Mouse (Mus musculus): ENCODE measurements around the gene Slbp.
A peak's percentile ranks its signal among the peaks of the same experiment; 100 is the strongest.

The Slbp gene

DNA sequence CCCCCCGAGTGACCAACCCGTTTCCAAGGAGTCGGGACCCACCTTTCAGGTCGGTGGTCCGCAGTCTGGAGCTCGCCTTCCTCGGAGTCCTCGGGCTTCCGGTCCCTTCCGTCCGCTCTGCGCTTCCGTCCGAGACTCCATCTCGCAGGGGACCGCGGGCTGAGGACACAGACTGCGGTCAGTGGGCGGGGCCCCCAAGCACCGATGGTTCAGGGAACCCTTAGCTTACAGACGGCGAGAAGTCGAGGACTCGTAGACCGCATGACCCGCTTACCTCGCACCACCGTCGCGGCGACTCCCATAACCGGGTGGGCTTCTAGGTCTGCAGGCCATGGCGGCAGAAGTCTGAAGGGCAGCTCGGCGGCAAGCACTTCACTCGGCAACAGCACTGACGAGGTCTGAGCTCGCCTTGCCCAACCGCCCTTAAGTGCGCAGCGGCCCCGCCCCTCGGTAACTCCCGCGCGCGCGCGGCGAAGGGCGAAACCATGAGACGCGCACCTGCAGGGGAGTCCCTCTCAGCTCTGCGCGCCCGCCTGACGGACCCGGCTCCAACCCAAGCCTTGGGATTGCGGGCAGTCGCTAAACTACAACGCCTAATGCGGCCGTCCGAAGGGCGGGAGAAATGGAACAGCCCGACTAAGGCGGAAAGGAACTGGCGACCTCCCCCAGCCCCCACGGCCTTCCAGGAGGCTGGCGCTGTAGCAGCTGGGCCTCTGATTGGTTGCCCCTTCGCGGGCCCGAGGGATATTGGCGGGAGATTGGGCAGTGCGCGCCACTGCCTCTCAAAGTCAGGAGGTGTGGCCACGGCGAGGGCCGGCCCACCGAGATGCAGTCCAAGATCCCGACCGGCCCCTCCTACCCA is at the start of gene Slbp:
Slbp (minus strand) TSS at position 654 of the 862 bp plus-strand sequence.
- peak; percentile 96 to 97 for DNase-seq (ENCODE audit: low spot score in 2 of 2)

DNA sequence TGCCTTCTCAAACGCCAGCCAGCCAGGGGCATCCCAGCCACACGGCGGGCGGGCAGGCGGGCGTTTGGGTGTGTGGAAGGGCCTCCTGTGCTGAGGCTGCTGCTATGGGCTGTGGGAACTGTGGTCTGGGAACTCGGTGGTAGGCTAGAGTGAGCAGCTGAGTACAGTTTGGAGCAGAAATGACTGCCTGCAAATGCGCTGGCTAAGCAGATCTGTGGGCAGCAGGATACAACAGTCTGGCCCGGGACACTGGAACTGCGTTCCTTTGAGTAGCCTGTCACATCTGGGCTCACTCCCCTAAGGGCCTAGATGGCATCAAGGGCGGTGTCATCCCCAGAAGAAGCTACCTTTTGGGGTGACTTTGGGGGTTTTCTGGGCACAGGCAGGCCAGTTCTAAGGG is 49.5 kb upstream of the Slbp start:
- no peak for DNase-seq (ENCODE audit: low spot score in 2 of 2)

DNA sequence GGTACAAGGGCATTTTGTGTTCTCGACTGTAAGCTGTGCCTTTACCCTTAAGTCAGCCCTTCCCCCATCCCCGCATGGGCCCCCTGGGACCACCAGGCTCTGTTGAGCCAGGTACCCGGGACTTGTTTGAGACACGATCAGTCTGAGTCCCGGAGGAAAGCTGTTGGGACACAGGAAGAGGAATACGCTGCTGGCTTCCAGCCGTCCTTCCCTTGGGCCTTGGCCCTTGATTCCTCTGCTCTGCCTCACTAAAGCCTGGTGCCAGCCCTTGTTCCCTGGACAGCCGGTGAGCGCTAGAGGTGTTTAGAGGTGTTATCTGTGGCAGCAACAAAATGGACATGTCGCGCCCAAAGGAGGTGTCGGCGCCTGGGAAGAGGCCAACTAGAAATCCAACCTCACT is 47.6 kb upstream of the Slbp start:
- DNase-seq (ENCODE audit: low spot score in 2 of 2): no peak

DNA sequence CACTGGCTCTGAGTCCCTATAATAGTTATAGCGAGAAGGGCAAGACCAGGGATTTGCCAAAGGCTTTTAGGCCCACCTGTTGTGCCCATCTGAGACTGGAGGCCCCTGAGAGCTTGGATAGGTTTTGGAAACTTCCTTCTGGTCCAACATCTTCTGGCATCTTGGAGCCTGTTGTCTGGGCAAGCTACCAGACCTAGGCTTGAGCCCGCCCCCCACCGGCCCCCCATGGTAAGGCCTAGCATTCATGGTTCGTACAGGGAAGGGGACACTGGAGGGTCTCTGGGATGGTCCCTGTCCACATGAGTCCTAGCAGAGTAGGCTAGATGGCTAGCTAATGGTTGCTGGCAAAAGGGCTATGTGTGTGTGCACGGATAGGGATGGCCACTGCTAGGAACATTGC is 46.3 kb upstream of the Slbp start:
- DNase-seq (ENCODE audit: low spot score in 2 of 2): no peak

DNA sequence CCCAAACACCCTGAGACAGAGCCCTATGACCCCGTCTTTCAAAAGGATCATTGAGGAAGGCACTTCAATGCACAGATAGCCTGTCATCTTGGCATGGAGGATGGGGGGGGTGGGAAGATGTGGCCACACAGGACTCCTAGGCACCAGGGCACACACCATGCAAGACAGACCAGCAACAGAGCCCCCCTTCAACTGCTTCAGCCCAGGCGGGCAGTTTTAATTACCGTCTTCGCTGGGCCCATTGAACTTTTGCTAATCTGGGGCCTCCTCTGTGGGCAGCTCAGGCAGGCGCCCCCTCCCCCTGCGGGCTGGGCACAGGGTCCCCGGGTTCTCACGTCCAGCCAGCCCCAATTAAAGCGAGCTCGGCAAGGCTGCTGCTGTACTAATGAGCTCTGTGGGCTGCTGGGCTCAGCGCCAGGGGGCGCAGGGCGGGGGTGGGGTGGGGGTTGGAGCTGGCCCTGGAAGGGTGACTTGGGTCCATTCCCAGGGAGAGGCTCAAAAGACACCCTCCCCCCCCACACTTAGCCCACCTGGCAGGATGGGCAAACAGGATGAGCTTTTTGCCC is 45.7 kb upstream of the Slbp start:
- no peak for DNase-seq (ENCODE audit: low spot score in 2 of 2)

DNA sequence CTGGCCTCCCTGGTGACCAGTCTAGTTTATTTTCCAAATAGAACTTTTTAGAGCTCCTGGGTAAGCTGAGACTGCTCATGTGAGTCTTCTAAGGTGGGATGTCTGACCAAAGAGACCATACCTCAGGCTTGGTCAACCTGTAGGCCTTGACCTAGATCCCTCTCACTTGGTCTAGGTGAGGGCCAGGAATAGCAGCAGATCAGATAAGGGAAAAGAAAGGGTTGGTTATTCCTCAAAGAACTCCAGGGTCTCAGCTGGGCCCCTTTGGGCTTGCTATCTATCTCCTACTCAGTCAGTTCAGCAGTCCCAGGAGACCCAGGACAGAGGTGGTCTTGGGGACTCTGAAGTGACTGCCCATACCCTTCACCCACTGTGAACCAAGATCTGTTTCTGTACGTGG is 45.2 kb upstream of the Slbp start:
- no peak for DNase-seq (ENCODE audit: low spot score in 2 of 2)

DNA sequence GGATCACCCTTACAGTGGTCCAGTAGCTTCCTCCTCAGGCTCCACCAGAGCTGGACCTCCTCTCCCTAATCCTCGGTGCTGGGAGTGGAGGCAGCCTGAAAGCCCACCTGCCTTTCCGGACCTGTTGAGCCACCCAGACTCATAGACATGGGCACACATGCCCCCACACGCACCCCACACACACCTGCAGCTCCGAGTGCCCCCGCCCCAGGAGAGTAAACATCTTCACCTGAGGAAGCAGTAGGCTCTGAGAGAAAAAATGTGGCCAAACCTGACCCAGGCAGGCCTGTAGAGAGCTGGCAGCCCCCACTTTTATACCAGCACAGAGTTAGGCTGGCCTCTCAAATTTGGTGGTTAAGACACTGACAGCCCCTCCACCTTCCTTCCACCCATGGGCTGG is 44.1 kb upstream of the Slbp start:
- DNase-seq (ENCODE audit: low spot score in 2 of 2): no peak

DNA sequence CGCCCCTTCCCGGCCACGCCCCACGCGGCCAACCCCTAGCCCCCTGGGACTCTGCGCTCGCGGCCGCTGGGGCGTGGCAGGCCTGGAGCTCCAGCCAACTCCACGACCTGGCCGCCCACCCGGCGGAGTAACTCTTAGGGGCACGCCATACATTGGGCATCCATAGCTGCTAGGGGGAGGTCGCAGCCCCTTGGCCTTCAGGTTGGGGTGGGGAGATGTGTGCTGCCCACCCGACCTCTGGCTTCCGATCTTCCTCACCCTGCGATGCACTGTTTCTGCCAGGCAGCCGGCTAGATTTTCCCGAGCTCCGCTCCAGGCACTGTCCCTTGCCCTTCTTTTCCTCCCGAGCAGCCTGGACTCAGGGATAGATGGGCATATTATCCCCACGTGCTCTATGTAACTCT is 43.3 kb upstream of the Slbp start:
- DNase-seq (ENCODE audit: low spot score in 2 of 2): peak in 1 of 2 experiments; percentile 31

DNA sequence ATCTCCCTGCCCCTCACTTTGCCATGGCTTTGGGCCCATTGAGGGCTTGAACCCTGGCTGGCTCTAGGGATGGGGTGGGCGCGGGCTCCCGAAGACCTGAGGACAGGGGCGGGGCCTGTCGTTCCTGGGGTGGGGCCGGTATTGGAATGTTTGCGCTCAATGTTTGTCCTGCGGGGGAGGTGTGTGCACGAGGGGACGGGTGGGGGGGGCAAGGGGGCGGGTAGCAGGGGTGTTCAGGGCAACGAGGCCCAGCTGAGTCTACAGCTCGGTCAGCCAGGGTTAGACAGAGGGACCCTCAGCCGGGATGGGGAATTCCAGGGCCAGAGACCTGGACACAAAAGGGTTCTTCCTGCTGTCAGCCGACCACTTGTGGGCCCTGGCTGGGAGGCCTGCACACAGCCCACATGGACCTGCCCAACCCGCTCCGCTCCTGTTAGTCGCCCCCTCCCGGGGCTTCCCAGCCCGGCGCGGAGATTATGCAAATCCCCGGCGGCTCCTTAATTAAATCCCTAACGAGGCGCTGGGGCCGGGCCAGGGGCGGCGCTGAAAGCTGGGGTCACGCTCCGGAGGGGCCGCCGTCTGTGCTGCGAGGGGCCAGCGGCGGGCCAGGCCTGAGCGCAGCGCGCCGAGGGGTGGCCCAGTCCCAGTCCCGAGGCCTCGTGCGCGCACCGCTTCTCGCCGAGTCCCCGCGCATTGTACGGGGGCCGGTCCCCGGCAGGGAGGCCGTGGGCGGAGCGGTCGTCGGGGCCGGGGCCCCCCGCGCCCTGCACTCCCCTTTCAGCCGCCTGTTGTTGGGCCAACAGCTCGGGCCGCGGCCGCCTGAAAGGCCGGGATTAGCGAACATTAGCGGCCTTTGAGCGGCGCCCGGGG is 42.7 kb upstream of the Slbp start:
- peak in 1 of 2 experiments; percentile 43 for DNase-seq (ENCODE audit: low spot score in 2 of 2)

DNA sequence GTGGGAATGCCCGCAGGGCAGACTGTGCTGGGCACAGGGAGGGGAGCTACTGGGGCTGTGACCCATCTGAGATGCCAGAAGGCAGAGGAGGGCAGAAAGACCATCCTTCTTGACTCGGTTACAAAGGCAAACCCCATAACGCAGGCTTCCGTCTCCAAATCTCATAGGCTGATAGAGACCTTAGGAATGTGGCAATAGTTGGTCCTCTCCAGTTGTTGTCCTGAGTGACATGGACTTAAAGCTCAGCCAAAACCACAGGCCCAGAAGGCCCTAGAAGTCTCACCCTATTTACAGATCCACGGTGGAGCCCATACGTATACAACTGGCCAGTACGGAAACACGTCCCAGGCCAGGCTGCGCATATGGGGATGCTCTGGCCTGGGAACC is 42.1 kb upstream of the Slbp start:
- DNase-seq (ENCODE audit: low spot score in 2 of 2): no peak

DNA sequence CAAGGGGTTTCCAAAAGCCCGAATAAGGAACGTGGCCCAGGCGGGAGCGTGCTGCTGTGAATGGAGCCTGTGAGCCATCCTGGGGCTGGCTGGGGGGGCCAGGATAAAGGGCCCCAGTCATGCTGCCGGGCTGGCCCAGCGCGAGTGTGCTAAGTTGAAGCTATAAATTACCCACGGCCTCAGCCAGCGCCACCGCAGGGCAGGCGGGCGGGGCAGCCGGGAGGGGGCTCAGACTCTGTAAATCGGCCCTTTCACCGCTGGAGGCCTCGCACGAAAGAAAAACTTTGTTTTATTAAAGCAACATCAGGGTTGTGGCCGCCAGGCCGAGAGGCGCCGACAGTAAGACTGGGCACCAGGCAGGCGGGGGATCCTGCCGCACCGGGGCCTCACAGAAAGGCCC is 40.0 kb upstream of the Slbp start:
- no peak for DNase-seq (ENCODE audit: low spot score in 2 of 2)

DNA sequence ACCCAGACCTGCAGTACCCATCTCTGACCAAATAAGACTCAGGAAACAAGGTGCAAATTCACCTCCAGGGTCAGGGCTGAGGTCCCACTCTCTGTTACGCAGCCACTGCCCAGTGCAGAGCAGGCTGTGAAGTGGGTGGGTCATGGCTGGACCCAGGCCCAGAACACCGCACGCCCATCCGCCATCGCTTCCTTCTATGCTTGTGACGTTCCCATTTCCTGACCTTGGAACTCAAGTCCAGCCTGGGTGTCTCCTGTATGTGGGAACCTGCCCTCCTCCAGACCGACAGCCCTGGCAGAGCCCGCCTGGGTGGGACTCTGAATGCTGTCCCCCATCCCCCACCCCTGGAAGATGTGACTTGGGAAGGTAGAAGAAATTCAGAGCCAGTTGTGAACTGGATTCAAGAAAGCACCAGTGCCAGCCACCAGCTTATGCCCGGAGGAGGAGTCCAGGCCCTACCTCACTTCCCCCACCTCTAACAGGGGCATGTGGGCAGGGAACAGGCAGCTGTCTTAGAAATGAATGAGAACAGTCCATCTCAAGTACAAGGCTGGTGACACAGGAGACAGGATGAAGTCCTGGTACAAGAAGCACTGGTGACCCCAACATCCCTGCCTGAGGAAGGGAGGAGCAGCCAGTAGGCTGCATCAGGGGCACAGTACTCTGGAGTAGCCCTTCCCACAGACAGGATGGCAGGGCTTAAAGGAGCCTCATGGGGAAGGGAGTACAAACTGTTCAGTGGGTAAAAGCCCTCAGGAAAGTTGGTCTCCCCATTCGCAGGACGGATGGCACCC is 37.7 kb upstream of the Slbp start:
- peak; percentile 78 to 86 for DNase-seq (ENCODE audit: low spot score in 2 of 2)

DNA sequence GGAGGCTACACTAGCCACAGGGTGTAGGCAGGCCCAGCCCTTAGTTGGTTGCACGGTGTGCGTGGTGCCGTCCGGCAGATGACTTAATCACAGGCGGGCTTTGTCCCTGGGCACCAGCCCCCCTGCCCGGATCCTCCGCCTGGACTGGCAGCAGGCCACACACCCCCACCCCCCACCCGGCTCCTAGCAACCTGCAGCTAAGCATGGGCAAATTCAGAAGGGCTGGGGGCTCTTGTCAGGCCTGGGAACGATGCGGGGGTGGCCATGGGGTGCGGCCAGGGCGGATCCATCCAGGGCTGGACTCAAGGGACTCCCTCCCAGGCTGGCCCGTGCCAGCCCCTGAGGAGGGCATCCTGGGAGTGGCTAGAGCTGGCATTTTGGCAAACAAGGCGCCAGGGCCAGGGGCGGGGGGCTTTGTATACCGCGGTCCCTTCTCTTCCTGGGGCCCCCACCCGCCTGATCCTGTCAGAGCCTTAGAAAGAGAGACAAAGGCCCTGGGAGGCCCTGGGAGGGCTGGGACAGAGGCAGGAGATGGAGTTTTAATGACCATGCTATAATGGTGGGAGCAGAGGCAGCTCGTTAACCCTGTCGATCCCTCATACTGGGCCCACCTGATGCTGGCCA is 37.0 kb upstream of the Slbp start:
- no peak for DNase-seq (ENCODE audit: low spot score in 2 of 2)

DNA sequence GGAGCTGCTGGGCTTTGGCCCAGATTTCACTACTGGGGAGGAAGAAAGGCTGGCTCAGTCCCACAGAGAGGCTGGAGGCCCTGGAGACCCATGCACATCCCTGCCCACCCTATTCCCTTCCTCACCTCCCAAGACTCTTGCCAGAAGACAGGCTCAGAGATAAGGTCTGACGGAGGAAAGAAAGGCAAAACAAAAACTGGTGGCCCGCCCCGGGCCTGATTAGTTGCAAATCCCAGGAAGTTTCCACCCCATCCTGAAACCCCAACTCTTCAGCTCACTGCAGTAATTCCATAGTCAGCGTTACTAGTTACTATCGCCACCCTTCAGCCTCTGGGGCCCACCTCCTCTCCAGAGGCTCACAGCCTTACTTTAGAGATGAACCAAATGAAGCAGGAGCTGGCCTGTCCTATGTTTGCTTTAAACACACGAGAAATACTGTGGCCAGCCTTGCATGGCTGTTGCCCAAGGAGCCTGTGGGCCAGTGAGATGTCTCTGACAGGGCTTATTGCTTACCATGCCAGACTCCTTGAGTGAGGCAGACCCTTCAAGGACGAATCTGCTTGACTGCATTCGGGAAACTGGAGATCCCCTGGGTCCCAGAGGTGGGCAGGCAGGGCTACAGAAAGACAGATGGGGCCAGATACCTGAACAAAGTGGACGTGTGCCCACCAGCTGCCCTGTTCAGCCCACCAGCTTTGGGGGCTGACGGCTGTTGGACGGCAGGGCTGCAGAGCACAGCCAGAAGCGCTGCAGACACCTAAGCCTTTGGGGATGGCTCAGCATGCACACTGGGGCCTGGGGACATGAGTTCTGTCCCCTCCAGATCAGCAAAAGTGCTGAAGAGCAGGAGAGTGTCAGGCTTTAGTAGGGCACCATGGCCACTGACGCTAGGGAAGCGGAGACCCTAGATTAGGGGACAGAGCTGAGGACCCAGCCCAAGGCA is 36.2 kb upstream of the Slbp start:
- peak in 1 of 2 experiments; percentile 31 for DNase-seq (ENCODE audit: low spot score in 2 of 2)

DNA sequence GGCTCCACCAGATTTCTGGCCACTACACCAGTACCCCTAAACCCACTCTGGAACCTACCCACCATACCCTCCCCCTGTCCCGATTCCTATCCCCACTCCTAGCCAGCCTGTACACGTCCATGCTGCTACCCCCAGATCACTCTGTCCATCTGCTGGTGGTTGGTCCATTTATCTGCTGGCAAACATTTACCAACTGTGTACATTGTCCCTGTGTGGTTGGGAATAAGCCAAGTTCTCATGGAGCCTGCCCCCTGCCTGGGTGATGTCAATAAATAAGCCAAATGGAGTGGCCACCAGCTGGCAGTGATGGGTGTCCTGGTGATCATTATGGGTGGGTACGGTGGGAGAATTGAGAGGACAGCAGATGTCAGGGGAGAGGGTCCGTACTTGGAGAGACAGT is 34.8 kb upstream of the Slbp start:
- no peak for DNase-seq (ENCODE audit: low spot score in 2 of 2)

DNA sequence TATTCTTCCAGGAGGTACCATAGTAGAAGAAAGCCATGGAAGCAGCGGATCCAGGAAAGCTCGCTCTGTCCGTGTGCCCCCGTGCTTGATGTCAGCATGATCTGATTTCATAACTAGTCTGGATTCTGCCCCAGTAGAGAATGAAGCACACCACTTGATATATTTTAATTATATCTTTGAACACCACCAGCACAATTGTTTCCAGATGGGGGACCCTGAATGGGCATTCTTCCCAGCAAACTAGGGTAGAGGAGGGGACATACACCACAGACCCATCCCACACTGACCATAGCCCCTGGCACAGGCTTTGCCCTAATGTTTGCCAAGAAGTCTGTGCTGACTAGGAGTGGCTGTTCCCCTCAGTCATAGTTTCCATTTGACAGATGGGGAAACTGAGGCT is 32.6 kb upstream of the Slbp start:
- DNase-seq (ENCODE audit: low spot score in 2 of 2): no peak

DNA sequence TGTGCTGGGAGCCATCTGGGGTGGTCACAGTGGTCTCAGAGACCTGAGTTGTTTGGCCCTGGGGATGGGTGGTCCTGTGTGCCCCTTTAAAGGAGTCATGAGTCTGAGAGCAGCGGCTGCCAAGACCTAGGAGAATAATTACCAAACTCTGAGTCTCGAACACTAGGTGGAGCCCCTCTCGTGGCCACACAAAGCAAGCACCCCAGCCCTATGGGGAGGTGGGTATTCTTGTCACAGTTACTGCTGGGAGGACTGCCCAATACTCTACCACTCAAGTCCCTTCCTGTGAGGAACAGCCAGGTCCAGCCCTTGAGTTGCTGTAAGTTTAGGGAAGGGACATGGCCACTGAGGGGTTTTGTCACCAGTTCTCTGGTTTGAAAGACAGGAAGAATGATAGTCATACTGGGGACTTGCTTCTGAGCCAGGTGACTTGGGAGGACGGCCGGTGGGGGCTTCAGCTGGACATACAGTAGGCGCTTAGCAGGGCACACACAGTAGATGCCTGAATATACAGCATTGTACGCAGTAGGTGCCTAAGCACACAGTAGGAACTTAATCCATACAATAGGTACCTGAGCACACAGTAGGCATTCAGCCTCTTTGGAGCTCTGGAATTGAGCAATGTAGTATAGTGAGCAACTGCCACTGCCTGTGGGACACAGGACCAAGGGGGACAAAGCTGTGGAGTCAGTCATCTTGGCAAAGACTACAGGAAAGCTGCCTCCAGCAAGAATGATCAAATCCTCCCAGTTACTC is 31.7 kb upstream of the Slbp start:
- DNase-seq (ENCODE audit: low spot score in 2 of 2): peak; percentile 36 to 54

DNA sequence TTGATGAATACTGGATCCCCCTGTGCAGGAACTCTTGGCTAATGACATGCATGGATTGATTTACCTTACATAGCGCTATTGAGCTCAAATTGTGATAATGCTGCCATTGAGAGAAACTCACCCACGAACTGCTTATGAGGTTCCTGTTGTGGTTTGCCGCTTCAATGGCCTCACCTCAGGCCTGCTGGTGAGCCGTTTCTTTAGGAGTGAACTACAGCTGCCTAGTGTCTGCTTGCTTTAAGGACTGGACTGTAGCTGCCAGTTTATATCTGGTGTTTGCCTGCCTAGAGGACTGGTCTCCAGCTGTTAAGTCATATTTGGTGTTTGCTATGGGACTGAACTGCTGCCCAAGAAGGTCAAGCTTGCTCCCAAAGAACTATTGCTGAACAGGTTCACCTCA is 30.6 kb upstream of the Slbp start:
- DNase-seq (ENCODE audit: low spot score in 2 of 2): no peak

DNA sequence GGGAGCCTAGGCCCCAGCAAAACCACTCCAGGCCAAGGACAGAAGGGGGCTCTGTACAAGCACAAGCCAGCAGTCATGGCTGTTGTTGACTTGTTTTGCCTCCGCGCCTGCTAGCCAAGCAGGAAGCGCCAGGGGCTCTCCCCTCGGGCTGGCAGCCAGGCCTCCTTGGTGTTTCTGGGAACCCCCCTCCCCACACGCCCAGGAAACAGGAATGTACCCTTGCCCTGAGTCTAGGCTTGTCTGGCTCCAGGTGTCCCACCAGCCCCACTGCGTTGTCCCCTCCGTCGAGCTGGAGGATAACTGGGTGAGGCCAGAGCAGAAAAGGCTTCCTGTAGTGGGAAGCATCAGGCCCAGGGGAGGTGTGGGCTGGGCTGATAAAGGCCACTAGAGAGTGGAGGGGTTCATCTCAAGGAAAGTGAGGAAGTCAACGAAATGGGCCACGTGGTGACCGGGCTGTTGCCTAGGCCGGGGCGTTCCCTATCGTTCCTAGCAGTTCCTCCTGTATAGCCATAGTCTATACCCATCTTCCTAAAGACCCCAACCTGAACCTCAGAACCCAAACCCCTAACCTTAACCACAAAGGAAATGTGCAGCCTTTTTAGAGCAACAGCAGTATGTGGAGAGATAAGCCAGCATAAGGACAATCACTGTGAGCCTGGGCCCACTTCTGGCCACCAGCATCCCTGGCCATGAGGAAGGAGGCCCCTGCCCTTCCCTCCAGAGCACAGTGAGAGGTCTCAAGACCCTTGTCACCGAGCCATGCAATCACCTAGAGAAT is 29.4 kb upstream of the Slbp start:
- DNase-seq (ENCODE audit: low spot score in 2 of 2): no peak
